Mouse (Mus musculus): Measurements from ENCODE around the gene Magohb.

The Magohb gene

DNA sequence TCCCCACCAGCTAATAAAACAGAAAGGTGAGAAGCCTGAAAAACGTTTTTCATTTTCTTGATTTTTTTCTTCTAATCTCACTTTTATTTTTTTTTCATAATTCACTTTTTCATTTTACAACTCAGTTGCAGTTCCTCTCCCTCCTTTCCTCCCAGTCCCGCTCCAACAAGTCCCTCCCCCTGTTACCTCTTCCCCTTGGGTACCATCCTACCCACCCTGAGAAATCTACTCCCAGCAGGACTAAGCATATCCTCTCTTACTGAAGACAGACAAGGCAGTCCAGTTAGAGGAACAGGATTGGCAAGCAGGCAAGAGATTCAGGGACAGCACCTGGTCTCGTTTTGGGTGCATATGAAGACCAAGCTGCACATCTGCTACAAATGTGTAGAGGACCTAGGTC is 30.3 kb downstream of the Magohb start:
- no peak for DNase-seq (ENCODE audit: low read depth, low spot score)

DNA sequence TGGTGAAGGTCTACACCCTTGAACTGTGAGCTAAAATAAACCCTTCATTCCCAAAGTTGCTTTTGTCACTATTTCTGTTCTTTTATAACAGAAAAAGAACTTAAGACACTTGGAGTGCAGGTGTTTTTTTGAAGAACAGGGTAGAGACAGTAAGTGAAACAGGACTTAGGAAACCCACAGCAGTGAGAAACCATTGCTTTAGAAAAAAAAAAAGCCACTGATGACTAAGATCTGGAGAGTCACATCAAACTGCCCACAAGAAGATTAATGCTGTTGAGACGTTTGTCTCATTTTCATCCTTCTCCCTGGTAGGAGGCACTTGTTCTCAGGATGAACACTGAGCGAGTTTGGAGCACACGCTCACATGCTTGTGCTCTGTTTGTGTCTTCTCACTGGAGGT is 31.0 kb downstream of the Magohb start:
- no peak for DNase-seq (ENCODE audit: low read depth, low spot score)

DNA sequence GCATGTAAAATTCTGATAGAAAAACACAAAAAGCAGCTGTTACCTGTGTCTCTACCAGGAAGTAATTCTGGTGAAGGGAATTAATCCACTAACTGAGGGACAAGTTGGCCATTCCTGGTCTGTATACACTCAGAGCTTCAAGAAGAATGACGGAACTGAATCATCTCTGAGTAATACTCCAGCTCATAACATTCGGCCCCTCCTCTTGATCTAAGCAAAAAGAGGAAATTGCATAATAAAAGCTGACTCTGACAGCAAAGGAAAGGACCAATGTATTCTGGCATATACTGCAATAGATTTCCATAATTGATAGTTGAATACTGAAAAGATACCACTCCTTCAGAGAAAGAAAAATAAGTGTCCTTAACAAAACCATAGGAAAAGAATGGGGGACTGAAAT is 45.8 kb downstream of the Magohb start, which contains the start of gene Klra2:
Gene Klra2, minus strand, starts transcription at position 157 of the 400 bp plus-strand sequence.
- DNase-seq (ENCODE audit: low read depth, low spot score) = no peak

DNA sequence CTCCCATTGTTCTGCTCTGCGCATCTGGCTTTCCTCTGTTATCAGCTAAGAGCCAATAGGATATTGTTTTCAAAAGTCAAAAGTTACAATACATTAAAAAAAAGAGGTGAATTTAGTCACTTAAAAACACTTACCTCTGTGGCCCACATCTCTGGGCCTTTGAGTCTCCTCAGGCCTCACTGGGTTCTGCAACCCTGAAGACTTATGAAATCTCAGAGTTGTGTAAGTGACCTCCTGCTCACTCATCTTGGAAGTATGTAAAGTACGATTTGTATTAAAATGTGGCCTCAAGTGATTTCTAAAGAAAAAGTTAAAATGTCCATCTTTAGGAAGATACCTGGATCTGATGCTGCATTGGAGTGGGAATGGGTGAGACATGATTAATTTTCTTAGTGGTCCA is 48.0 kb downstream of the Magohb start:
- DNase-seq (ENCODE audit: low read depth, low spot score) = no peak
